In the genomic region with DNA sequence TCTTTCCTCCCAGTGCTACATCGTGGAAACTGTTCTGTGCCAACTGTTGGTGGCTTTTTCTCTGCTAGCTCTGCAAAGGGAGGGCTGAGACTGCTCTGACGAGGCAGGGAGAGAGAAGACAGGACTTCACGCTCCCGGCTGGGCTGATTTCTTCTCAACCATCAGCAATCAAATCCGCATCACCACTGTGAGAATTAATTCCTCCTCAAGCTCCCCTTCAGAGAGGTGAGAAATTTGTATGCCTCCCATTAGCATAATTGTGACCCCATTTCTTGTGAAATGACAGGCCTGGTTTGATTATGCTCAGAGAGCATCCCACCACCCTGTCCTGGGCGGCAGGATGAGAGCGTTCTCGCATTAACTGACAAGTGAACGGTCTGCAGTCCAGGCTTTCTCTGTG, we compare ENCODE assay signal across 21 mouse cellular contexts.
DNase-seq lines count a peak whose midpoint lies in the region; ATAC-seq and TF ChIP-seq lines count a peak whose summit lies in the region.
"Had no signal": no experiment of that assay in that cellular context is flagged by ENCODE, and none has a peak within 500 bp of the region (broad histone marks: within the 10 kb centered on the region; RNA-seq: fewer than 3 reads in every experiment).

No protein-coding gene starts in this region.

- H3K4me2 ChIP-seq in heart, embryonic 12.5 days: no peak overlapping the region
- no peak overlapping the region for H3K4me2 ChIP-seq in midbrain, embryonic 13.5 days (replicated peaks)
- H3K4me2 ChIP-seq in midbrain, postnatal 0 days (ENCODE audit: low read depth, low read length, poor library complexity, severe bottlenecking): no peak overlapping the region
- H3K4me2 ChIP-seq in forebrain, embryonic 14.5 days (ENCODE audit: low read length): no peak overlapping the region
- H3K4me2 ChIP-seq in stomach, postnatal 0 days (replicated peaks; ENCODE audit: low read depth): no peak overlapping the region
- H3K4me2 ChIP-seq: embryonic facial prominence, embryonic 15.5 days; limb, embryonic 15.5 days; liver, embryonic 15.5 days; neural tube, embryonic 12.5 days had no signal

- H3K27me3 ChIP-seq in heart, embryonic 12.5 days (replicated peaks): no peaks in the 10 kb centered on the region
- H3K27me3 ChIP-seq in midbrain, embryonic 13.5 days: no peaks in the 10 kb centered on the region
- no peaks in the 10 kb centered on the region for H3K27me3 ChIP-seq in midbrain, postnatal 0 days (ENCODE audit: insufficient read depth, low read length)
- H3K27me3 ChIP-seq in forebrain, embryonic 14.5 days (replicated peaks; ENCODE audit: control insufficient read depth, insufficient read depth, low read length): no peaks in the 10 kb centered on the region
- no peaks in the 10 kb centered on the region for H3K27me3 ChIP-seq in stomach, postnatal 0 days (ENCODE audit: control insufficient read depth, insufficient read depth, low read length)
- H3K27me3 ChIP-seq: embryonic facial prominence, embryonic 15.5 days; limb, embryonic 15.5 days; liver, embryonic 15.5 days; neural tube, embryonic 12.5 days had no signal

- no peak for TF ChIP-seq EP300 in stomach, postnatal 0 days (optimal IDR thresholded peaks at IDR 0.05)

- H3K4me1 ChIP-seq in heart, embryonic 12.5 days (replicated peaks): peaks cover 57% of the 10 kb centered on the region
- H3K4me1 ChIP-seq in midbrain, embryonic 13.5 days (replicated peaks): peaks cover 25% of the 10 kb centered on the region
- H3K4me1 ChIP-seq in midbrain, postnatal 0 days (ENCODE audit: insufficient read depth, low read length): 0 out of 2 replicates have a peak, but pooled peaks cover 7% of the 10 kb centered on the region
- H3K4me1 ChIP-seq in forebrain, embryonic 14.5 days (ENCODE audit: control insufficient read depth, insufficient read depth, low read length): peaks cover 10% of the 10 kb centered on the region
- 0 out of 2 replicates have a peak, but pooled peaks cover 4% of the 10 kb centered on the region for H3K4me1 ChIP-seq in stomach, postnatal 0 days (replicated peaks; ENCODE audit: control insufficient read depth, insufficient read depth)
- H3K4me1 ChIP-seq: liver, embryonic 15.5 days; neural tube, embryonic 12.5 days had no signal

- DNase-seq in heart, postnatal 25 days (ENCODE audit: low spot score): no peak
- DNase-seq in midbrain, postnatal 0 days (ENCODE audit: low spot score): no peak
- no peak for DNase-seq in forebrain, embryonic 14.5 days (ENCODE audit: low spot score)
- DNase-seq in stomach, postnatal 0 days (ENCODE audit: low spot score): no peak
- DNase-seq in kidney, adult 9 months: no peak
- DNase-seq: adrenal gland, postnatal 25 days; B cell, adult 2 months; cerebellum, adult 18-20 months; cerebellum, postnatal 25 days; kidney, adult 2 months; kidney, postnatal 14 days; right cerebral cortex, postnatal 14 days; thymus, adult 2 months had no signal

- ATAC-seq in heart, embryonic 12.5 days (ENCODE audit: insufficient number of reproducible peaks, low FRiP score): no peak
- no peak for ATAC-seq in midbrain, embryonic 13.5 days
- no peak for ATAC-seq in midbrain, postnatal 0 days (ENCODE audit: low FRiP score)
- no peak for ATAC-seq in forebrain, embryonic 14.5 days
- ATAC-seq in stomach, postnatal 0 days (ENCODE audit: low FRiP score, low TSS enrichment): no peak

- intact Hi-C loops in heart, postnatal 25 days (cut with DNase I): no loop called here

- no peaks in the 10 kb centered on the region for H3K9me3 ChIP-seq in heart, embryonic 12.5 days (replicated peaks)
- no peaks in the 10 kb centered on the region for H3K9me3 ChIP-seq in midbrain, embryonic 13.5 days
- no peaks in the 10 kb centered on the region for H3K9me3 ChIP-seq in midbrain, postnatal 0 days (ENCODE audit: low read length)
- H3K9me3 ChIP-seq in forebrain, embryonic 14.5 days (replicated peaks; ENCODE audit: control insufficient read depth, low read length): no peaks in the 10 kb centered on the region
- H3K9me3 ChIP-seq in stomach, postnatal 0 days (ENCODE audit: control insufficient read depth, low read length): no peaks in the 10 kb centered on the region
- H3K9me3 ChIP-seq: embryonic facial prominence, embryonic 15.5 days; hindbrain, embryonic 10.5 days; limb, embryonic 15.5 days; liver, embryonic 15.5 days; neural tube, embryonic 12.5 days had no signal

- no peak for TF ChIP-seq CTCF in midbrain, postnatal 0 days (IDR thresholded peaks at IDR 0.05)
- no peak for TF ChIP-seq CTCF in stomach, postnatal 0 days (IDR thresholded peaks at IDR 0.05; ENCODE audit: low read depth)

- H3K27ac ChIP-seq in heart, embryonic 12.5 days (ENCODE audit: poor library complexity, severe bottlenecking): peak overlapping the region; percentile 75; the same call in 1 of the 2 replicates
- 0 out of 2 replicates have a peak overlapping the region, but pooled peaks have one; percentile 36 for H3K27ac ChIP-seq in midbrain, embryonic 13.5 days
- no peak overlapping the region for H3K27ac ChIP-seq in midbrain, postnatal 0 days (ENCODE audit: low read depth, low read length)
- peak overlapping the region; percentile 1; the same call in 1 of the 2 replicates for H3K27ac ChIP-seq in forebrain, embryonic 14.5 days (ENCODE audit: low read depth, low read length)
- H3K27ac ChIP-seq in stomach, postnatal 0 days (replicated peaks): peak overlapping the region; percentile 78; the same call in 1 of the 2 replicates
- H3K27ac ChIP-seq: embryonic facial prominence, embryonic 15.5 days; hindbrain, embryonic 10.5 days; layer of hippocampus, adult 2 months; limb, embryonic 15.5 days; liver, embryonic 15.5 days; neural tube, embryonic 12.5 days had no signal

- no peak overlapping the region for H3K4me3 ChIP-seq in heart, embryonic 12.5 days
- H3K4me3 ChIP-seq in midbrain, embryonic 13.5 days (replicated peaks): no peak overlapping the region
- no peak overlapping the region for H3K4me3 ChIP-seq in midbrain, postnatal 0 days (ENCODE audit: low read depth, low read length)
- H3K4me3 ChIP-seq in forebrain, embryonic 14.5 days (ENCODE audit: low read depth, low read length): no peak overlapping the region
- no peak overlapping the region for H3K4me3 ChIP-seq in stomach, postnatal 0 days (ENCODE audit: low read depth, low read length)
- H3K4me3 ChIP-seq: embryonic facial prominence, embryonic 15.5 days; hindbrain, embryonic 10.5 days; layer of hippocampus, adult 2 months; limb, embryonic 15.5 days; liver, embryonic 15.5 days; neural tube, embryonic 12.5 days had no signal

- no peaks in the 10 kb centered on the region for H3K36me3 ChIP-seq in heart, embryonic 12.5 days
- H3K36me3 ChIP-seq in midbrain, embryonic 13.5 days: no peaks in the 10 kb centered on the region
- H3K36me3 ChIP-seq in midbrain, postnatal 0 days (ENCODE audit: insufficient read depth, low read length): no peaks in the 10 kb centered on the region
- H3K36me3 ChIP-seq in forebrain, embryonic 14.5 days (ENCODE audit: control insufficient read depth, insufficient read depth, low read length): no peaks in the 10 kb centered on the region
- H3K36me3 ChIP-seq in stomach, postnatal 0 days (ENCODE audit: control insufficient read depth, insufficient read depth, low read length): no peaks in the 10 kb centered on the region
- H3K36me3 ChIP-seq: embryonic facial prominence, embryonic 15.5 days; hindbrain, embryonic 10.5 days; limb, embryonic 15.5 days; liver, embryonic 15.5 days; neural tube, embryonic 12.5 days had no signal

- 67% methylated on average over 9 of the region's 9 CpGs for WGBS in heart, embryonic 12.5 days
- WGBS in midbrain, embryonic 13.5 days: 71% methylated on average over 9 of the region's 9 CpGs
- WGBS in midbrain, postnatal 0 days: 54% methylated on average over 9 of the region's 9 CpGs
- 65% methylated on average over 9 of the region's 9 CpGs for WGBS in forebrain, embryonic 14.5 days
- 81% methylated on average over 9 of the region's 9 CpGs for WGBS in stomach, postnatal 0 days

- H3K9ac ChIP-seq in heart, embryonic 12.5 days: no peak overlapping the region
- H3K9ac ChIP-seq in midbrain, embryonic 13.5 days (replicated peaks): no peak overlapping the region
- no peak overlapping the region for H3K9ac ChIP-seq in midbrain, postnatal 0 days (replicated peaks; ENCODE audit: low read length, poor library complexity, severe bottlenecking)
- H3K9ac ChIP-seq in forebrain, embryonic 14.5 days (ENCODE audit: low read length): no peak overlapping the region
- H3K9ac ChIP-seq in stomach, postnatal 0 days (ENCODE audit: low read length): no peak overlapping the region
- H3K9ac ChIP-seq: embryonic facial prominence, embryonic 15.5 days; limb, embryonic 15.5 days; liver, embryonic 15.5 days; neural tube, embryonic 12.5 days had no signal
